Mouse (Mus musculus) neutrophil, adult 5-6 weeks (primary cell): ENCODE measurements around the gene Coch. TPM values are rescaled to one million over a fixed set of nuclear protein-coding genes. Genes with fewer than 3 reads are reported as not detected.
"Not testable (repeated sequence)": the region's sequence is repeated elsewhere in the genome, so short reads cannot be mapped to it uniquely, and the experiment has no call there.

ENCODE experiments used
- ATAC-seq: fragments of 151-379, 151-347 bp; 2 replicates; pipeline ENCODE4 v1.8.0; 2017; ENCODE audit warnings: mild to moderate bottlenecking, moderate TSS enrichment; ENCODE audit not compliant: insufficient number of reproducible peaks, poor library complexity, low FRiP score, severe bottlenecking; ENCODE audit errors: extremely low read depth
- total RNA-seq: library from RNA; stranded (forward); fragments of 200-1000 nt; gene quantifications from 2 replicates; pipeline ENCODE4 v1.2.3, GENCODE M21; 2017

Coch gene
- total RNA-seq, 1 experiment from 2014 or later = not detected

- no peak for ATAC-seq
These were observed 40.3 kb downstream of the Coch start for GRCm38 (mm10) chr12:51633481-51633880.

- no peak for ATAC-seq
These were observed 43.1 kb downstream of the Coch start for GRCm38 (mm10) chr12:51636260-51636659.

DNA sequence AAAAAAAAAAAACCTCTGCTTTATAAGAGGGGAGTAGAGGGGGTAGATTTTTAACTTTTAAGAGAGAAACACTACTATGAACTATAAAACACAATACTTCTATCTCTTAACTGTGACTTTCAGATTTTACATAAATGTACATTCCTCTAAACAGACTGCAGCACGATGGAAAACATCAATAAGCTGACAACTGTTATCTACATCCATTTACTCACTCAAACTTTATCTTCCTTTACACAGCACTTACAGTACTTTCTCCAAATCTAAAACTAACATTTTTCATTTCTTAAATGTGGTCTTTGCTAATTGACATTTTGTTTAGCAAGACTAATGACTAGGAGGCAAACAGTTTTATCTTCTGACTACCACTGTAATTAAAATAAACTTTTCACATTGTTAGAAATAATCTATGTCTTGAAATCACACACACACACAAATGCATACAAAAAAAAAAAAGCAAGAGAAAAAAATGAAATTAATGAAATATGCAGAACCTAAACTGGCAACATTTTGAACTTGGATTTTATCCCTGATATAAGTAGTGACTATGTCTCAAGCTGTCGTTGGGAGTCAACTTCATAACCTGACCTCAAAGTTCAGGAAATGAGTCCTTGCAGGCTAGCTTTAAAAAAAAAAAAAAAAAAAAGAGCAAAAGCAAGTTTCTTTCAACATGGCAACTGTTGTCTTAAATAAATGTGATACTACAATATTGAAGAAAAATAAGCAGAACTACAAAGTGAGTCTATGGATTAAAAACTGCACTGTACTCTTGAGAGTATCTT is 43.7 kb downstream of the Coch start:
- ATAC-seq = no peak

DNA sequence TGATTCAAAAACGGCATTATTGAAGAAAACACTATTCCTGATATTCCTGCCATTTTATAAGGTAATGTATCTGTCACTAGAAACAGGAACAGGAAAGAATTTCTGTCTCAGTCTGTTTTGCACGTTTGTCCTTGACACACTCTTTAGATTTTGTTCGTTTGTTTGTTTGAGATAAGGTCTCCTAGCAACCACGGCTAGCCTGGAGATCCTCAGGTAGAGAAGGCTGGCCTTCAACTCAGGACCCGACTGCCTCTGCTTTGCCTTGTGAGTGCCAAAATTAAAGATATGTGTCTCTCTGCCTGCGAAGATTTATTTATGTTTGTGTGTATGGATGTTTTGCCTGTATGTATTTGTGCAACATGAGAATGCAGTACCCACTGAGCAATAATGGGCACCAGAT is 48.7 kb downstream of the Coch start:
- no peak for ATAC-seq

- ATAC-seq = not testable (repeated sequence)
These were observed 56.3 kb downstream of the Coch start for GRCm38 (mm10) chr12:51649401-51649800.

Other genes starting within 250 kb of the Coch start
- gene G2e3, start 245.3 kb upstream of the Coch start, total RNA-seq = 14.5 and 18.5 TPM in 2 replicates
- gene Scfd1, start 215.8 kb upstream of the Coch start, total RNA-seq = 82.3 and 83.8 TPM in 2 replicates
- 26.3 and 35.0 TPM in 2 replicates for gene Ap4s1, start 97.7 kb downstream of the Coch start, total RNA-seq
- 82.3 and 88.6 TPM in 2 replicates for gene Strn3, start 98.6 kb downstream of the Coch start, total RNA-seq
- gene Hectd1, start 236.2 kb downstream of the Coch start, total RNA-seq = 274 and 299 TPM in 2 replicates